8 mouse cellular contexts compared by ENCODE assay signal in genomic region chr19:5806809-5807205, GRCm38 (mm10). TPM values are rescaled to one million over a fixed set of nuclear protein-coding genes. Genes with fewer than 3 reads are reported as not detected.
A peak's percentile ranks its signal among the peaks of the same experiment; 100 is the strongest.
DNase-seq lines count a peak whose midpoint lies in the region; ATAC-seq and TF ChIP-seq lines count a peak whose summit lies in the region.

No protein-coding gene starts in this region.

- peaks cover 84% of the 10 kb centered on the region for H3K4me1 ChIP-seq in heart, embryonic 13.5 days
- peaks cover 70% of the 10 kb centered on the region for H3K4me1 ChIP-seq in limb, embryonic 13.5 days
- peaks cover 19% of the 10 kb centered on the region for H3K4me1 ChIP-seq in midbrain, postnatal 0 days (ENCODE audit: insufficient read depth, low read length)

- H3K9me3 ChIP-seq in heart, embryonic 13.5 days = no peaks in the 10 kb centered on the region
- H3K9me3 ChIP-seq in limb, embryonic 13.5 days = no peaks in the 10 kb centered on the region
- no peaks in the 10 kb centered on the region for H3K9me3 ChIP-seq in midbrain, postnatal 0 days (ENCODE audit: low read length)

- no peak for TF ChIP-seq CTCF in midbrain, postnatal 0 days (IDR thresholded peaks at IDR 0.05)

- H3K27ac ChIP-seq in heart, embryonic 13.5 days (replicated peaks) = peak overlapping the region; percentile 100
- H3K27ac ChIP-seq in limb, embryonic 13.5 days = peak overlapping the region; percentile 39; the same call in 1 of the 2 replicates
- peak overlapping the region; percentile 70 for H3K27ac ChIP-seq in midbrain, postnatal 0 days (ENCODE audit: low read depth, low read length)

- H3K36me3 ChIP-seq in heart, embryonic 13.5 days = no peaks in the 10 kb centered on the region
- H3K36me3 ChIP-seq in limb, embryonic 13.5 days = no peaks in the 10 kb centered on the region
- H3K36me3 ChIP-seq in midbrain, postnatal 0 days (ENCODE audit: insufficient read depth, low read length) = no peaks in the 10 kb centered on the region

- H3K4me3 ChIP-seq in heart, embryonic 13.5 days = no peak overlapping the region
- no peak overlapping the region for H3K4me3 ChIP-seq in limb, embryonic 13.5 days
- no peak overlapping the region for H3K4me3 ChIP-seq in midbrain, postnatal 0 days (ENCODE audit: low read depth, low read length)

- DNase-seq in A20 (ENCODE audit: low read depth, low spot score) = peak; percentile 50
- peak; percentile 30 for DNase-seq in T-cell, adult 2 months (ENCODE audit: low spot score)
- no peak for DNase-seq in midbrain, postnatal 0 days (ENCODE audit: low spot score)
- no peak for DNase-seq in adrenal gland, postnatal 10 days
- no peak for DNase-seq in layer of hippocampus, adult 9-11 months

- no peaks in the 10 kb centered on the region for H3K27me3 ChIP-seq in heart, embryonic 13.5 days (replicated peaks)
- H3K27me3 ChIP-seq in limb, embryonic 13.5 days = no peaks in the 10 kb centered on the region
- no peaks in the 10 kb centered on the region for H3K27me3 ChIP-seq in midbrain, postnatal 0 days (ENCODE audit: insufficient read depth, low read length)

- peak overlapping the region; percentile 50 for H3K4me2 ChIP-seq in heart, embryonic 13.5 days
- no peak overlapping the region for H3K4me2 ChIP-seq in limb, embryonic 13.5 days (replicated peaks)
- H3K4me2 ChIP-seq in midbrain, postnatal 0 days (ENCODE audit: low read depth, low read length, poor library complexity, severe bottlenecking) = no peak overlapping the region

- ATAC-seq in heart, embryonic 13.5 days (ENCODE audit: extremely low read depth, insufficient number of reproducible peaks, low FRiP score, low TSS enrichment) = no peak; the same call in 1 of the 2 replicates
- ATAC-seq in limb, embryonic 13.5 days (ENCODE audit: low FRiP score, low read depth) = no peak
- ATAC-seq in midbrain, postnatal 0 days (ENCODE audit: low FRiP score) = no peak
- no peak for ATAC-seq in erythroid progenitor cell, adult 5-6 weeks (replicated peaks; ENCODE audit: low FRiP score, poor library complexity, severe bottlenecking)

- H3K9ac ChIP-seq in heart, embryonic 13.5 days = peak overlapping the region; percentile 72
- no peak overlapping the region for H3K9ac ChIP-seq in limb, embryonic 13.5 days
- no peak overlapping the region for H3K9ac ChIP-seq in midbrain, postnatal 0 days (replicated peaks; ENCODE audit: low read length, poor library complexity, severe bottlenecking)

- WGBS in heart, embryonic 13.5 days = 23% methylated on average over 6 of the region's 6 CpGs
- 41% methylated on average over 6 of the region's 6 CpGs for WGBS in limb, embryonic 13.5 days
- 22% methylated on average over 6 of the region's 6 CpGs for WGBS in midbrain, postnatal 0 days

RNA-seq across cellular contexts. Expression of gene Scyl1, which starts 35.6 kb away (rescaled TPM):
- polyA plus RNA-seq in heart, embryonic 13.5 days (2015; fragmentation: Nextera tagmentation; extraction: Ambion mirVana) = 55.8 and 59.6 TPM in 2 replicates
- 76.9 and 82.7 TPM in 2 replicates for polyA plus RNA-seq in limb, embryonic 13.5 days (2015; fragmentation: Nextera tagmentation; extraction: Ambion mirVana)
- 95.2 and 108 TPM in 2 replicates for total RNA-seq in midbrain, postnatal 0 days (2014; rRNA removed)
- polyA plus RNA-seq in midbrain, postnatal 0 days (2015; fragmentation: Nextera tagmentation; extraction: Ambion mirVana) = 84.2 and 85.8 TPM in 2 replicates
- total RNA-seq in adrenal gland, postnatal 10 days (2021) = 10 to 100 TPM; 86.7 to 96.5 TPM
- total RNA-seq in erythroid progenitor cell, adult 5-6 weeks (2015; ENCODE audit: low replicate concordance) = 18.4 and 24.1 TPM in 2 replicates
- total RNA-seq in erythroid progenitor cell, adult 5-6 weeks (2017; ENCODE audit: low replicate concordance) = 17.2 and 17.3 TPM in 2 replicates

Comparison
In these comparisons a context has a peak if more than half of its experiments do, and no peak if none do; other contexts are left out.
1. DNase-seq: peak in A20 (single experiment) and T-cell, adult 2 months (single experiment); none in midbrain, postnatal 0 days (single experiment), adrenal gland, postnatal 10 days (single experiment) and layer of hippocampus, adult 9-11 months (single experiment).
2. H3K27ac ChIP-seq: peak in every context shown above with its lines; median percentile 100 in heart, embryonic 13.5 days; 70 in midbrain, postnatal 0 days; 39 in limb, embryonic 13.5 days.